Mouse (Mus musculus) heart, postnatal 36 days (tissue): ENCODE results near the gene Nhsl2. TPM values are rescaled to one million over a fixed set of nuclear protein-coding genes. Genes with fewer than 3 reads are reported as not detected.

Experiments used
- DNase-seq, 2 experiments: peaks; one replicate each; pipeline ENCODE4 v3.0.0; 2021 to 2022
- intact Hi-C: fragments of 180-260 bp; cut with DNase I; formaldehyde crosslinking; loops from one replicate; pipeline ENCODE4 v1.15.1; 2025
- total RNA-seq, 2 experiments: library from RNA; stranded (reverse); gene quantifications; 2 replicates each; pipeline ENCODE4 v1.2.3; 2021

Gene Nhsl2
- total RNA-seq, 2 experiments from 2014 or later, result 4.5 to 5.2 TPM

DNA sequence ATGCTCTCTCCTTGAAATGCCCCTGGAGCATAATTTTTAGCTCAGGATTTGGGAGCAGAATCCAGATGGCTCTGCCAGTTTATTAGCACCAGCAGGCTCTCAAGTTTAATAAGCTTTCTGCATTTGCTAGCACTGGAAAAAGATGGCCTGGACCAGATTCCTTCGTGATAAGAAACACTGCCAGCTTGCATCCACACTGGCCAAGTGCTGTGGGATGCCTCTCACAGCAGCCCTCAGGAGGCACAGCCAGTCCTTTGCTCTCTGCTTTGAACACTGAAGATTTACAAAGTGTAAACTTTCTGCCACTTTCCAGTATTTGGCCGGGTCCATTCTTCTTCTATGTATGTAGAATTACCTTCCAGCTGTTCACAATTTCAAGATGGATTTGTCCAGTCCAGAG is 129.7 kb downstream of the Nhsl2 start:
- intact Hi-C loops, result no loop called here
- no peak for DNase-seq

DNA sequence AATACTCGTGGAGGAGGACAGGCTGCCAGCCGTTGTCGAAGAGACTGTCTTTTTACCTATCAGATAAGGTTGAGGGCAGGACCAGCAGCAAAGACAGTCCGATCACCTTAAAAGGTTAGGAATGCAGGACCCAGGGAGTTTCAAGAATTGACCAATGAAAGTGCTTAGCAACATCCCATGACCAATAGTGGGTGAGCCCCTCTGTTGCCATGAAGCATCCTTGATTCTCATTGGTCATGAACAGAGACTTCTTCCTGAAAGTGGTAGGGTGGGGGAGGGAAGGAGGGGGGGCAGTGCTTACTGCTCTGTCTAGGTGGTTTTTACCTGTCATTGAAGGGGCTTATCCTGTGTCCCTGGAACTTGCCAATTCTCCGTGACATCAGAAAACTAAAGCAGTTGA is 130.1 kb downstream of the Nhsl2 start:
- intact Hi-C loops, result no loop called here
- no peak for DNase-seq

- no peak for DNase-seq
- intact Hi-C loops, result no loop called here
These were observed 131.4 kb downstream of the Nhsl2 start for GRCm38 (mm10) chrX:101980586-101980985.

- intact Hi-C loops, result loop anchor here (1.0 kb wide), 1 partner anchor 85 kb away; no protein-coding TSS in a partner anchor
- peak; percentile 26 to 35 for DNase-seq
These were observed 132.3 kb downstream of the Nhsl2 start for GRCm38 (mm10) chrX:101981450-101981849.

GRCm38 (mm10) chrX:101983638-101984037 is 134.5 kb downstream of the Nhsl2 start:
- peak in 1 of 2 experiments; percentile 16 for DNase-seq
- intact Hi-C loops, result no loop called here

DNA sequence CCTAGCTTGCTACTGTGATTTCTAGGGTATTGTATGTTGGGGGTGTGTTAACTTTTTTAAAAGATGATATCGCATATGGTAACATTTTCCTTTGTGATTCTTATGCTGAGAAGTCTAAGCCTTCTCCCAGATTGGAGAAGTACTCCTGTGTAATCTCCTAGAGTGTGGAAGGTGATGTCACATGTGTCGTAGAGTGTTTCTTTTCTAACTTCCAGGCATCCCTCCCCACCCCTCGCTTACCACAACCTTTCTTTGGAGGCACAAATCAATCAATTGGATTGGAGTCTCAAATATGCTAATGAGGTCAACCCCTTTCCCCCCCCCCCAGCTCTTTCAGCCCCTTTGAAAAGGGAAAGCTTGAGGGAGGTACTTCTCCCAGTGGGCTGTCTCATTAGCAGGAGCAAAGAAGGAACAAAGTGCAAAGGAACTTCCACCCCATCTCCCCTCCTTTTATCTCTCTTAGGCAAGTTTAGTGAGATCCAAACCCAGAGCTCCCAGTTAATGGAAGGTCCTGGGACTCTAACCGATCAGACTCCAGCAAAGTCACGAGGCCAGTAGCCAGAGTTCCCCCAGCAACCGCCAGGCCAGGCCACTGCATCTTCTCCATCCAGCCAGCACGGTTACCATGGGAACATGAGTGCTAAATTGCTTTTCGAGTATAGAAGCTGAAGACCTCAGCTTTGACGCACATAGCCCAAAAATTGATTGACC is 137.6 kb downstream of the Nhsl2 start:
- DNase-seq, result no peak
- intact Hi-C loops, result no loop called here

- intact Hi-C loops, result no loop called here
- peak in 1 of 2 experiments; percentile 23 for DNase-seq
These were observed 144.8 kb downstream of the Nhsl2 start for GRCm38 (mm10) chrX:101993841-101994571.

DNA sequence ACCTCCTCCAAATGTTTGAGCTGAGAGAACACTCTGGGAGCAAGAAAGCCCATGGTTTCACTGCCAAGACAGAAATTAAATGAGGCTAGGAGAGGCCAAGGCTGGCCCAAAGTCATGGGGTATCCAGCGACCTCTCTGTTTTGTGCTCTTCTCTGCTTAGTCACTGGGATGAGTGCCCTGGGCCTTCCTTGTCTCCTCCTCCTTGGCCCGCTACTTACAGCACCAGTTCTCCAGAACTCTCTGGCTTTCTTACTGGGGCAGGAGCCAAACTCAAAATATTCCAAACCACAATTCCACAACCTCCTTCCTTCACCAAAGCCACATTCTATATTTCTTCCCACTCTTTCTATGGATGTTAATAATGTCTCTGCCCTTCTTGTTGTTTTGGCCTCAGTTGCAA is 147.5 kb downstream of the Nhsl2 start:
- intact Hi-C loops, result no loop called here
- DNase-seq, result no peak

- no peak for DNase-seq
- intact Hi-C loops, result no loop called here
These were observed 154.6 kb downstream of the Nhsl2 start for GRCm38 (mm10) chrX:102003632-102004315.

- no peak for DNase-seq
- intact Hi-C loops, result no loop called here
These were observed 155.2 kb downstream of the Nhsl2 start for GRCm38 (mm10) chrX:102004370-102004769.

DNA sequence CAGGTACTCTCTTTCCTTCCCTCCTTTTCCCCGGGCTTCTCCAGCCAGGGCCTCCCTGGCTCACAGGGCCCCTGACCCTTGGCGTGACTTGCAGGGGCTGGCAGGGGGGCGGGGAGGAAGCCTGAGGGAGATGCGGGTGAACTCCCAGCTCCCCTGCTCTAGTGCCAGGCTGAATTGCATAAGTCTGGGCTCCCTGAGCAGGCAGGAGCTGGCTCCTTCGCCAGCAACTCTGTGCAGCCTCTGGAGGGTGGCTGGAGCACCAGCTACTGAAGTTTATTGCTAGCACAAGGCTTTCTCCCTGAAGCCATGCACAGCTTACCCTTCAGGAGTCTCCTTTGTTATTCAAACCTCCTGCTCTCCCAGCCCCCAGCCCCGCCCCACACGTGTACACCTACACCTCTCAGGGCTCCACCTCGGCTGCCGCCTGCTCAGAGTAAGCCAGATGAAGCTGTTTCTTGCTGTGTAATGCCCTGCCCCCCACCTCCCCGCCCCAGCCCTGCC is 156.0 kb downstream of the Nhsl2 start:
- no peak for DNase-seq

GRCm38 (mm10) chrX:102007935-102008334 is 158.8 kb downstream of the Nhsl2 start:
- intact Hi-C loops, result no loop called here
- DNase-seq, result no peak

More for the DNA sequence above, 156.0 kb downstream of the Nhsl2 start:
- intact Hi-C loops, result no loop called here

- DNase-seq, result peak in 1 of 2 experiments; percentile 30
- intact Hi-C loops, result no loop called here
These were observed 168.2 kb downstream of the Nhsl2 start for GRCm38 (mm10) chrX:102017213-102017923.

DNA sequence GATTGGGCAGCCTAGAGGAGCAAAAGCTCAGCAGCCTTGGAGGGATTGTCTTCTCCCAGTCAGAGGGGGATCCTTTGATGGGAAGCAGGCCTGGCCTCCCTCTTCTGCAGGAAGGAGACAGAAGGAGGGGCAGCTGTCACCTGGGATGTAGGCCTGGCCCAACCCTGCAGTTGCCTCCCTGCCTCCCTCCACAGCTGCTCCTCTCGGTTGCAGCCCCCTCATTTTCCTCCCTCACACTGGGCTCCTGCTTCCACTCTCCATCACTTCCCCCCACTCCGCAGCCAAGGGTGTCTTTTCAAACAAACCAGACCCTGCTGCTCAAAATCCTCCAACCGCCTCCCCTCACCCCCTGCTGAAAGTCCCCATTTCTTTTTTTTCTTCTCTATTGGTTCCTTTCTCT is 169.7 kb downstream of the Nhsl2 start:
- no peak for DNase-seq
- intact Hi-C loops, result no loop called here

GRCm38 (mm10) chrX:102019471-102020240 is 170.5 kb downstream of the Nhsl2 start:
- intact Hi-C loops, result no loop called here
- DNase-seq, result no peak

DNA sequence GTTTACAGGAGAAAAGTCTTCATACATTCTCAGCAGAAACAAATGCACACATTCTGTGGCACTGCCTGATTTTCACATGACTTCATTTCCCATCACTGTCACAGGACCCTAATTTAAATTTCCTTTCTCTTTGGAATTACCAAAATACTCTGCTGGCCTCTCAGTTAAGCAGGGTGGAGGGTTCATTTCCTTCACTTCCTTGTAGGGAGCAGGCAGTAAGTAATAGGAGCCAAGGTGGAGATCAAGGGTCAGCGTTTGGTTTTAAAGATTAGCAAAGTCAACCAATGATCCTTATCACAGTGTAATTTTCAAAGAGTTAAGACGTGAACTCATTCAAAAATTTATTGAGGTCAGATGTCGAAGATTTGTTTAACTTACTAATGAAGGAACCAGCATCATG is 175.8 kb downstream of the Nhsl2 start:
- DNase-seq, result no peak
- intact Hi-C loops, result no loop called here

DNA sequence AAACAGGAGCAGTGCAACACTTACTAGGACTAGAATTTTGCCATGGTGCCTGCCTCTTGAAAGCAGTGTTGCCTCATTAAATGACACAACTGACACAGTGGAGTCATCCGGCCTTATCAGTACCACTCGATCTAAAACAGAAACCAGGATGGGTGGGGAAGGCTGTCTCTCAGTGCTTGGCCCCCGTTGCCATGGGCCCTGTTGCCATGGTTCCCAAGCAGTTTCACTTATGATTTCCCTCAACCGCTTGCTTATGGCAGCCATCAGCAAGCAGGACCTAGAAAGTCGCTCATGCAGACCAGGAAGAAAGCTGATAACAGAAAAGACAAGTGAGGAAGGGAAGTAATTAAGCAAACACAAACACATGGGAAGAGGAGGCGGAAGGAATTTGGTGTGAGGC is 182.7 kb downstream of the Nhsl2 start:
- peak in 1 of 2 experiments; percentile 48 for DNase-seq

GRCm38 (mm10) chrX:102032431-102032830 is 183.2 kb downstream of the Nhsl2 start:
- intact Hi-C loops, result no loop called here
- DNase-seq, result no peak

More for the DNA sequence above, 182.7 kb downstream of the Nhsl2 start:
- intact Hi-C loops, result no loop called here

- DNase-seq, result no peak
- intact Hi-C loops, result no loop called here
These were observed 184.4 kb downstream of the Nhsl2 start for GRCm38 (mm10) chrX:102033566-102033965.

GRCm38 (mm10) chrX:102035671-102036070 is 186.5 kb downstream of the Nhsl2 start:
- intact Hi-C loops, result no loop called here
- DNase-seq, result no peak
